Mouse (Mus musculus): Measurements from ENCODE around the gene Acsbg1. TPM values are rescaled to one million over a fixed set of nuclear protein-coding genes. Genes with fewer than 3 reads are reported as not detected.

Gene Acsbg1
- polyA plus RNA-seq, 1 experiment from 2014 or later, result 11.4 TPM

DNA sequence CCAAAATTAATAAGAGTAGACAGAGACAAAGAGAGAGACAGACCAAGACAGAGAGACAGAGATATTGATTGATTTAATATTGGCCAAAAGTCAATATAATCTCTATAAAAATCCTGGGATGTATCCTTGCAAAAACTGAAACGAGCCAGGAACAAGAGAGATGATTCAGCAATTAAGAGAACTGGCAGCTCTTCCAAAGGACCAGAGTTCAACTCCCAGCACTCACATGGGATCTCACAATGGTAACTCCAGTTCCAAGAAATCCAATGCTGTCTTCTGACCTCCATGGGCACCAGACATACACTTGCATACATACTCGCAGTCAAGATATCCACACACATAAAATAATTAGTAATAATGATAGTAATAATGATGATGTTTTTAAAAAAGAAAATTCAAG, 8.9 kb downstream of the Acsbg1 start:
- no peak overlapping the region for H3K4me2 ChIP-seq (ENCODE audit: low read depth, low read length)
- ATAC-seq (ENCODE audit: insufficient read depth, low FRiP score), result no peak
- H3K27me3 ChIP-seq (ENCODE audit: control insufficient read depth, insufficient read depth, low read length), result no peaks in the 10 kb centered on the region; the same call in 1 of the 2 replicates
- WGBS, result 80% methylated on average over 2 of the region's 2 CpGs
- H3K9ac ChIP-seq (ENCODE audit: low read length), result no peak overlapping the region
- H3K27ac ChIP-seq (ENCODE audit: low read length), result no peak overlapping the region
- no peaks in the 10 kb centered on the region for H3K4me1 ChIP-seq (ENCODE audit: control insufficient read depth, insufficient read depth, low read length)
- H3K9me3 ChIP-seq (replicated peaks; ENCODE audit: control insufficient read depth, low read length), result no peaks in the 10 kb centered on the region
- H3K4me3 ChIP-seq (replicated peaks; ENCODE audit: low read length), result no peak overlapping the region
- H3K36me3 ChIP-seq (ENCODE audit: control insufficient read depth, insufficient read depth, low read length), result no peaks in the 10 kb centered on the region

DNA sequence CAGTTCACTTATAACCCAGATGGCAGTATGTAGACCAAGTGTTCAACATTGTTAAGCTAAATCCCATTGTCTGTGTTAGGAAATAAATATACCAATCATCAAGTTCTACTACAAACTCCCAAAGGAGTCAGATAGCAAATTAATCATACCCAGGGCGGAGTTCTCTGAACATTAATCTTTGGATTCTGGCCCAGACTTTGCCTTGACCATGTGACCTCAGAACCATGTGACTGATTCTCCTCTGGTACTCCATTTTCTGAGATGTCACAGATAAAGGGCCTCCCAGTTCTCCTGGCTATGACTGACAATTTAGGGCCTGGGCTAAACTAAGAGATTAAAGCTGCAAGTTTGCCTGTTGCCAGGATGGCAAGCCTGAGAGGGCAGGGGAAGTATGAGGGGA, 12.3 kb downstream of the Acsbg1 start:
- Histone ChIP-seq H3K9ac (ENCODE audit: low read length) (no peak overlapping the region), H3K4me2 (ENCODE audit: low read depth, low read length) (no peak overlapping the region), H3K36me3 (ENCODE audit: control insufficient read depth, insufficient read depth, low read length) (no peaks in the 10 kb centered on the region), H3K4me1 (ENCODE audit: control insufficient read depth, insufficient read depth, low read length) (no peaks in the 10 kb centered on the region), H3K4me3 (replicated peaks; ENCODE audit: low read length) (no peak overlapping the region), H3K27ac (ENCODE audit: low read length) (no peak overlapping the region), H3K27me3 (ENCODE audit: control insufficient read depth, insufficient read depth, low read length) (no peaks in the 10 kb centered on the region), H3K9me3 (replicated peaks; ENCODE audit: control insufficient read depth, low read length) (no peaks in the 10 kb centered on the region)
- ATAC-seq (ENCODE audit: insufficient read depth, low FRiP score), result no peak
- 77% methylated on average over 1 of the region's 1 CpGs for WGBS

DNA sequence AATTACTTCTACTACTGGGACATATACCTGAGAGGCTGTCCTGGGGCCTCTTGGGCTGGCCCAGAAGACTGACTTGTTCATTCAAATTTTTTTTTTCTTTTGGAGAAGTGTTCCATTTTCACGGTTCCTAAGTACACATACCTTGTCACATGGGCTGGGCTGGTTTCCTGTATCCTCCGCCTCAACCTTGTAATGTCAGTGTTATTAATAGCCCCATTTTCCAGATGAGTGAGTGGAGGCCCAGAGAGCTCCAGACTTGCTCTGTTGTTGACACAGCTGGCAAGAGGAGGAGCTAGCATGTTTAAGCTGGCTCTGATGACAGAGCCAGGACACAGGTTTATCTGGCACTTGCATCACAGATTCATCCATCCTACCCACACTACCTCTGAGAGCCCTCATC, 14.2 kb downstream of the Acsbg1 start:
- Histone ChIP-seq H3K27ac (ENCODE audit: low read length) (peak overlapping the region; percentile 67), H3K36me3 (ENCODE audit: control insufficient read depth, insufficient read depth, low read length) (no peaks in the 10 kb centered on the region), H3K4me3 (replicated peaks; ENCODE audit: low read length) (no peak overlapping the region), H3K9me3 (replicated peaks; ENCODE audit: control insufficient read depth, low read length) (no peaks in the 10 kb centered on the region), H3K27me3 (ENCODE audit: control insufficient read depth, insufficient read depth, low read length) (no peaks in the 10 kb centered on the region), H3K9ac (ENCODE audit: low read length) (no peak overlapping the region), H3K4me1 (ENCODE audit: control insufficient read depth, insufficient read depth, low read length) (no peaks in the 10 kb centered on the region), H3K4me2 (ENCODE audit: low read depth, low read length) (no peak overlapping the region)
- WGBS, result 45% methylated on average over 2 of the region's 2 CpGs
- peak; percentile 12; the same call in 1 of the 2 replicates for ATAC-seq (ENCODE audit: insufficient read depth, low FRiP score)

DNA sequence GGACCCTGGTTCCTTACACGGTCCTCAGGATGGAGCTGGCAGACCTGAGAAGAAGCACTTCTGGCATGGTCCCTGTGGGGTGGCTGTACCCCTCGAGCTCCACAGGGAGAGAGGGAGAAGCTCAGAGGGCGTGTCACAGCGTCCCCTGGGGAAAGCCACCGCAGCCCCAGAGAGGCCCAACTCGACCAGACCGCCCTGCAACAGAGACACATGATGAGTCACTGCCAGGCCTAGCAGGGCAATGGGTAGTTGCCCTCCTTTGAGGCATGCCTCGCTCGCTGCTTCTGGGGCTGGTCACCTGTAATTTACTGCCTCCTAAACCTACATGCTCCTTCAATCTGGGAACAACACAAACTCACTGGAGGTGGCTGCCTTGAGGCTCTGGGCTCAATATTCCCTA, 15.4 kb downstream of the Acsbg1 start:
- H3K4me1 ChIP-seq (ENCODE audit: control insufficient read depth, insufficient read depth, low read length), result 0 out of 2 replicates have a peak, but pooled peaks cover 4% of the 10 kb centered on the region
- no peak overlapping the region for H3K9ac ChIP-seq (ENCODE audit: low read length)
- WGBS, result 82% methylated on average over 9 of the region's 9 CpGs
- no peak overlapping the region for H3K4me3 ChIP-seq (replicated peaks; ENCODE audit: low read length)
- no peaks in the 10 kb centered on the region for H3K27me3 ChIP-seq (ENCODE audit: control insufficient read depth, insufficient read depth, low read length)
- no peaks in the 10 kb centered on the region for H3K9me3 ChIP-seq (replicated peaks; ENCODE audit: control insufficient read depth, low read length)
- peak overlapping the region; percentile 67; the same call in 1 of the 2 replicates for H3K27ac ChIP-seq (ENCODE audit: low read length)
- no peaks in the 10 kb centered on the region for H3K36me3 ChIP-seq (ENCODE audit: control insufficient read depth, insufficient read depth, low read length)
- H3K4me2 ChIP-seq (ENCODE audit: low read depth, low read length), result no peak overlapping the region
- no peak for ATAC-seq (ENCODE audit: insufficient read depth, low FRiP score)

DNA sequence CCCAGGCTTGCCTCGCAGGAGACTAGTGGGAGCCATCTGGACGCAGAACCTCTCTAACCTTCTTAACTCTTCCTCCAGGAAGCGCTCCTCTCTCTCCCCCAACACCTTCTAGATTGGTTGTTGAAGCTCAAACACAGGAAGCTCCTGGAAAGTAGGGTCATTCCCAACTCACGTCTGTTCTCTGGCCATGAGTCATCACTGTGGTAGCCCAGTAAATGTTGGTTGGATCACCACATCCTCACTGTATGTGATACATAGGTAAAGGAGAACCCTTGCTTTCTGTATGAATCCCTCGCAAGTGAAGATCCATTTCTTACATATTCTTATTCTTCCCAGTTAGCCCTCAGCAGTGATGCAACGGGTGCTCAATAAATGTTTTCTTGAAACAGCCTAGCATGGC, 16.1 kb downstream of the Acsbg1 start:
- Histone ChIP-seq H3K27ac (ENCODE audit: low read length) (no peak overlapping the region; the same call in 1 of the 2 replicates), H3K27me3 (ENCODE audit: control insufficient read depth, insufficient read depth, low read length) (no peaks in the 10 kb centered on the region), H3K4me3 (replicated peaks; ENCODE audit: low read length) (no peak overlapping the region), H3K4me2 (ENCODE audit: low read depth, low read length) (no peak overlapping the region), H3K9me3 (replicated peaks; ENCODE audit: control insufficient read depth, low read length) (no peaks in the 10 kb centered on the region), H3K36me3 (ENCODE audit: control insufficient read depth, insufficient read depth, low read length) (no peaks in the 10 kb centered on the region), H3K4me1 (ENCODE audit: control insufficient read depth, insufficient read depth, low read length) (0 out of 2 replicates have a peak, but pooled peaks cover 4% of the 10 kb centered on the region), H3K9ac (ENCODE audit: low read length) (no peak overlapping the region)
- 83% methylated on average over 6 of the region's 6 CpGs for WGBS
- ATAC-seq (ENCODE audit: insufficient read depth, low FRiP score), result no peak

DNA sequence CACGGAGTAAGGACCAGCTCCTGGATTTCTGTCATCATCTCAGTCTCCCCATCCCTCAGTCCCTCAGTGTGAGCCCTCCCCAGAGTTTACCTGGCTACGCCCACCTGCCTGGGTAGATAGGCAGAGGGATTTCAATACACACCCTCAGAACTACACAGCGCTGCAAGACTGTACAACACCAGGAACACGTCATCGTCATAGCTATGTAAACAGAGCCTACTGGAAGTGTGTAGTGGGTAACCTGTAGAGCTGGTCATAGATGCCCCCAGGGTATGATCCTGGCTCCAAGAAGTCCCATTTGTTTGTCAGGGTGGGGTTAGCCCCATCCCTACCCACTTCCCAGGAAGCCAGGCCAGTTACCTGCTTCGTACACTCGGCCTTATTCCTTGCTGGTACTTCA, 18.5 kb downstream of the Acsbg1 start:
- peak; percentile 85 for ATAC-seq (ENCODE audit: insufficient read depth, low FRiP score)
- Histone ChIP-seq H3K9ac (ENCODE audit: low read length) (no peak overlapping the region), H3K4me3 (replicated peaks; ENCODE audit: low read length) (no peak overlapping the region), H3K27ac (ENCODE audit: low read length) (peak overlapping the region; percentile 79), H3K4me1 (ENCODE audit: control insufficient read depth, insufficient read depth, low read length) (0 out of 2 replicates have a peak, but pooled peaks cover 4% of the 10 kb centered on the region), H3K27me3 (ENCODE audit: control insufficient read depth, insufficient read depth, low read length) (no peaks in the 10 kb centered on the region), H3K36me3 (ENCODE audit: control insufficient read depth, insufficient read depth, low read length) (no peaks in the 10 kb centered on the region), H3K4me2 (ENCODE audit: low read depth, low read length) (no peak overlapping the region), H3K9me3 (replicated peaks; ENCODE audit: control insufficient read depth, low read length) (no peaks in the 10 kb centered on the region)
- WGBS, result 65% methylated on average over 7 of the region's 7 CpGs

DNA sequence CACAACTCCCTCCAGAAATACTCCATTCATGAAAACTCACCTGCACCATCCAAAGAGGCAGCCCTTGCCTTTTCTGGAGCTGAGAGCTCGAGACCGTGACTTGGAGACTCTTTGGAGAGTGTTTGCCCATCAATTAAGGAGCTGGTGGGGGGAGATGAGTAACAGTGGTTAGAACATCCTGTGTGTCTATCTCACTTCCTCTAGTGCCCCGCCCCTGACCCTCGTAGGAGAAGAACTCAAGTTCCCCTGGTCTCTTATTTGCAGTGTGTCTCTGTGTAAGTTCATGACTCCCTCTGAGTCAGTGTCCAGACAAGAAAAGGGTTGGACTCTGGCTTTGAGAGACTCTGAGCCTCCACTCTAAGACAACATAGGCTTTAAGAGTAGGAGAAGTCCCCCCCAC, 19.1 kb downstream of the Acsbg1 start:
- Histone ChIP-seq H3K4me3 (replicated peaks; ENCODE audit: low read length) (no peak overlapping the region), H3K27ac (ENCODE audit: low read length) (peak overlapping the region; percentile 79), H3K4me2 (ENCODE audit: low read depth, low read length) (no peak overlapping the region), H3K9ac (ENCODE audit: low read length) (no peak overlapping the region), H3K27me3 (ENCODE audit: control insufficient read depth, insufficient read depth, low read length) (no peaks in the 10 kb centered on the region), H3K4me1 (ENCODE audit: control insufficient read depth, insufficient read depth, low read length) (peaks cover 4% of the 10 kb centered on the region; the same call in 1 of the 2 replicates), H3K9me3 (replicated peaks; ENCODE audit: control insufficient read depth, low read length) (no peaks in the 10 kb centered on the region), H3K36me3 (ENCODE audit: control insufficient read depth, insufficient read depth, low read length) (no peaks in the 10 kb centered on the region)
- ATAC-seq (ENCODE audit: insufficient read depth, low FRiP score), result no peak
- 64% methylated on average over 4 of the region's 4 CpGs for WGBS

DNA sequence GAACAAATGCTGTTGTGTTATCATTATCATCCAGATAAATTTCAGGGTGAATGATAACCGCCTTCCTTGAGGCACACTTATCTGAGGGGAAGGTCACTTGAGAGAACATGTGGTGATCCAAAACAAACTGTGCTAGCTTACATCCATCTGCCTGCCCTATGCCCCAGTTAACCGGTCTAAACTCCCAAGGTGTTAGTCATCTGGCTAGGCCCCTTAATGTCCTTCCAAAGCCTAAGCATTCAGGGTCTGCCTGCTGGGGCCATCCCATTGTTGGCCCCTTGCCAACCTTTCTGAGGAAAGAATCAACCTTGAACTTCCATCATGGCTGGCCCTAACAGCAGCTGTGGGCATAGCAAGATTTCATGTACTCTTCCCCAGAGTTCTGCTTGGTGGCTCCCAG, 19.5 kb downstream of the Acsbg1 start:
- no peaks in the 10 kb centered on the region for H3K27me3 ChIP-seq (ENCODE audit: control insufficient read depth, insufficient read depth, low read length)
- no peaks in the 10 kb centered on the region for H3K9me3 ChIP-seq (replicated peaks; ENCODE audit: control insufficient read depth, low read length)
- no peak overlapping the region for H3K4me2 ChIP-seq (ENCODE audit: low read depth, low read length)
- peak overlapping the region; percentile 79; the same call in 1 of the 2 replicates for H3K27ac ChIP-seq (ENCODE audit: low read length)
- H3K36me3 ChIP-seq (ENCODE audit: control insufficient read depth, insufficient read depth, low read length), result no peaks in the 10 kb centered on the region
- H3K4me1 ChIP-seq (ENCODE audit: control insufficient read depth, insufficient read depth, low read length), result peaks cover 4% of the 10 kb centered on the region; the same call in 1 of the 2 replicates
- no peak overlapping the region for H3K4me3 ChIP-seq (replicated peaks; ENCODE audit: low read length)
- WGBS, result 60% methylated on average over 2 of the region's 2 CpGs
- no peak overlapping the region for H3K9ac ChIP-seq (ENCODE audit: low read length)
- no peak for ATAC-seq (ENCODE audit: insufficient read depth, low FRiP score)

DNA sequence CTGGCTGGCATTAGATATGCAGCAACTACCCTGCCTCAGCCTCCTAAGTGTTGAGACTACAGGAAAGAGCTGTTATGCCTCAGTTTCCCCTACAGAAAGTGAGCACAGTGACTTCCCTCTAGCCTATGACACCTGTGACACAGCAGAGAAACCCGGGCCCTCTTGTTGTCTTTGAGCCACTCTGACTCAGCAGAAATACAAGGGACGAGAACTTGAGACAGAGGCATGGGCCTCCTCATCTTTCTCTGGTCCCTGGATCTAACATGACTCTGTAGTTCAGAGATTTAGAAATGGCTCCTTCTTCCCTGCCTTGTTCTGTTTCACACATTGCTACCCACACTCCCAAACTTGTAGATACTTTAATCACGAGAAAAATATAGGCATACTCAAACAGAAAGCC, 20.1 kb downstream of the Acsbg1 start:
- no peak for ATAC-seq (ENCODE audit: insufficient read depth, low FRiP score)
- 81% methylated on average over 3 of the region's 3 CpGs for WGBS
- no peak overlapping the region for H3K4me2 ChIP-seq (ENCODE audit: low read depth, low read length)
- no peak overlapping the region for H3K27ac ChIP-seq (ENCODE audit: low read length)
- H3K36me3 ChIP-seq (ENCODE audit: control insufficient read depth, insufficient read depth, low read length), result no peaks in the 10 kb centered on the region
- H3K9me3 ChIP-seq (replicated peaks; ENCODE audit: control insufficient read depth, low read length), result no peaks in the 10 kb centered on the region
- H3K4me1 ChIP-seq (ENCODE audit: control insufficient read depth, insufficient read depth, low read length), result peaks cover 4% of the 10 kb centered on the region; the same call in 1 of the 2 replicates
- H3K9ac ChIP-seq (ENCODE audit: low read length), result no peak overlapping the region
- H3K4me3 ChIP-seq (replicated peaks; ENCODE audit: low read length), result no peak overlapping the region
- H3K27me3 ChIP-seq (ENCODE audit: control insufficient read depth, insufficient read depth, low read length), result no peaks in the 10 kb centered on the region

All from stomach, embryonic 16.5 days (tissue).